Mouse (Mus musculus): Measurements from ENCODE around the gene Hdac1. TPM values are rescaled to one million over a fixed set of nuclear protein-coding genes. Genes with fewer than 3 reads are reported as not detected.

Hdac1 gene
- polyA plus RNA-seq, 1 experiment, result 41.6 TPM

DNA sequence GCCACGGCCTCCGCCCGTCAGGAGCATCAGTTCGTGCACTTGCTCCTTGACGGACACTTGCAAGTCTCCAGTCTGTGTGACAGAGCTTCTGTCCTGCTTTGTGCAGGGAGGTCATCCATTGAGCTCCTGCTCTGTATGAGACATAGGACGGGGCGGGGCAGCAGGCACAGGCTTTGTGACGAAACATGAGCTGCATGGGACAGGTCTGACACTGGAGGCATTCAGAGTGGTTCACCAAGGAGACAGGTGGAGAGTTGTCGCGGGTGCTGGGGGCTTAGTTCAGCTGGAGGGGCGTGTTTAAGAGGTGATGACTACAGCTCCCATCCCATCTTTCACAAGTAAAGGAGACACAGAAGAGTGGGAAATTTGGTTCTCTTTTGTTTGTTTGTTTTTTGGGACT, 66.5 kb downstream of the Hdac1 start:
- WGBS, result 95% methylated on average over 11 of the region's 11 CpGs

More for the DNA sequence above, 66.5 kb downstream of the Hdac1 start:
- H3K27ac ChIP-seq (ENCODE audit: insufficient read depth, low read depth, low read length), result no peak overlapping the region
- H3K36me3 ChIP-seq (ENCODE audit: control insufficient read depth, insufficient read depth, low read length), result peaks cover 4% of the 10 kb centered on the region
- H3K27me3 ChIP-seq (replicated peaks; ENCODE audit: control insufficient read depth, insufficient read depth, low read length), result no peaks in the 10 kb centered on the region
- no peak overlapping the region for H3K4me3 ChIP-seq (ENCODE audit: insufficient read depth, low read depth, low read length)
- DNase-seq, result no peak
- TF ChIP-seq CTCF (conservative IDR thresholded peaks at IDR 0.05; ENCODE audit: insufficient read depth, insufficient read length, low read depth, low read length) (no peak), POLR2A (IDR thresholded peaks at IDR 0.05; ENCODE audit: low read depth, low read length) (no peak)
- no peaks in the 10 kb centered on the region for H3K4me1 ChIP-seq (ENCODE audit: control insufficient read depth, insufficient read depth, low read length)

Other genes starting within 250 kb of the Hdac1 start
- 30.8 and 36.7 TPM in 2 replicates for gene Rbbp4, start 207.3 kb downstream of the Hdac1 start, polyA plus RNA-seq (2012; rRNA removed)
- gene Zbtb8os, start 207.0 kb downstream of the Hdac1 start, polyA plus RNA-seq (2012; rRNA removed), result 21.6 and 32.1 TPM in 2 replicates
- 4.9 and 5.4 TPM in 2 replicates for gene Zbtb8a, start 164.6 kb downstream of the Hdac1 start, polyA plus RNA-seq (2012; rRNA removed)
- 0.58 and 0.64 TPM in 2 replicates for gene Zbtb8b, start 101.9 kb downstream of the Hdac1 start, polyA plus RNA-seq (2012; rRNA removed)
- 25.3 and 28.7 TPM in 2 replicates for gene Bsdc1, start 81.1 kb downstream of the Hdac1 start, polyA plus RNA-seq (2012; rRNA removed)
- 0.10 TPM in 1 of 2 replicates, not detected in the other for gene Tssk3, start 51.7 kb downstream of the Hdac1 start, polyA plus RNA-seq (2012; rRNA removed)
- gene Fam229a, start 51.5 kb downstream of the Hdac1 start, polyA plus RNA-seq (2012; rRNA removed), result 0.94 and 1.1 TPM in 2 replicates
- gene Marcksl1, start 29.1 kb downstream of the Hdac1 start, polyA plus RNA-seq (2012; rRNA removed), result 20.3 and 26.5 TPM in 2 replicates
- 2.3 and 12.7 TPM in 2 replicates for gene Lck, start 30.9 kb upstream of the Hdac1 start, polyA plus RNA-seq (2012; rRNA removed)
- gene Fam167b, start 35.8 kb upstream of the Hdac1 start, polyA plus RNA-seq (2012; rRNA removed), result 24.6 and 27.2 TPM in 2 replicates
- gene Eif3i, start 57.9 kb upstream of the Hdac1 start, polyA plus RNA-seq (2012; rRNA removed), result 311 TPM in 2 replicates
- gene Tmem234, start 58.0 kb upstream of the Hdac1 start, polyA plus RNA-seq (2012; rRNA removed), result 160 and 162 TPM in 2 replicates
- 2.2 and 3.7 TPM in 2 replicates for gene Dcdc2b, start 71.5 kb upstream of the Hdac1 start, polyA plus RNA-seq (2012; rRNA removed)
- 66.5 and 67.4 TPM in 2 replicates for gene Iqcc, start 76.4 kb upstream of the Hdac1 start, polyA plus RNA-seq (2012; rRNA removed)
- gene Ccdc28b, start 81.2 kb upstream of the Hdac1 start, polyA plus RNA-seq (2012; rRNA removed), result 16.2 and 20.8 TPM in 2 replicates
- gene Txlna, start 98.4 kb upstream of the Hdac1 start, polyA plus RNA-seq (2012; rRNA removed), result 22.7 and 24.3 TPM in 2 replicates
- gene Kpna6, start 130.1 kb upstream of the Hdac1 start, polyA plus RNA-seq (2012; rRNA removed), result 35.0 and 39.0 TPM in 2 replicates
- 28.5 and 34.0 TPM in 2 replicates for gene Tmem39b, start 154.1 kb upstream of the Hdac1 start, polyA plus RNA-seq (2012; rRNA removed)
- 16.0 TPM in 2 replicates for gene Khdrbs1, start 199.6 kb upstream of the Hdac1 start, polyA plus RNA-seq (2012; rRNA removed)